Mouse (Mus musculus) lung, postnatal 0 days (tissue): ENCODE data around the gene Ccdc177. TPM values are rescaled to one million over a fixed set of nuclear protein-coding genes. Genes with fewer than 3 reads are reported as not detected.

Experiments used
- ATAC-seq: fragments of 200-750 bp; cut with Nextera tagmentation; 2 replicates; pipeline ENCODE4 v1.8.0; 2017; ENCODE audit warnings: moderate library complexity
- DNase-seq: peaks from one replicate; pipeline ENCODE4 v3.0.0-alpha.2; 2016; ENCODE audit warnings: low spot score
- H3K27ac ChIP-seq: fragments of 300-500 bp; sonication (generic); 2 replicates; pipeline ENCODE4 v1.5.1; 2014; ENCODE audit warnings: antibody characterized with exemption, mild to moderate bottlenecking, low read length, mixed read lengths
- H3K27me3 ChIP-seq: fragments of 300-500 bp; sonication (generic); replicated peaks from 2 replicates; pipeline ENCODE4 v1.6.1; 2014; ENCODE audit warnings: low read length, mixed read lengths; ENCODE audit not compliant: insufficient read depth
- H3K36me3 ChIP-seq: fragments of 300-500 bp; sonication (generic); 2 replicates; pipeline ENCODE4 v1.6.1; 2014; ENCODE audit warnings: low read length, mixed read lengths; ENCODE audit not compliant: insufficient read depth
- H3K4me1 ChIP-seq: fragments of 300-500 bp; sonication (generic); 2 replicates; pipeline ENCODE4 v1.6.1; 2014; ENCODE audit warnings: antibody characterized with exemption, low read depth, low read length, mixed read lengths; ENCODE audit not compliant: insufficient read depth
- H3K4me2 ChIP-seq: fragments of 300-500 bp; sonication (generic); replicated peaks from 2 replicates; pipeline ENCODE4 v1.6.1; 2014; ENCODE audit warnings: low read depth, mild to moderate bottlenecking, low read length, moderate library complexity, mixed read lengths
- H3K4me3 ChIP-seq: fragments of 300-500 bp; sonication (generic); 2 replicates; pipeline ENCODE4 v1.5.1; 2014; ENCODE audit warnings: low read depth, low read length
- H3K9ac ChIP-seq: fragments of 300-500 bp; sonication (generic); replicated peaks from 2 replicates; pipeline ENCODE4 v1.6.1; 2014; ENCODE audit warnings: low read depth, mild to moderate bottlenecking
- H3K9me3 ChIP-seq: fragments of 300-500 bp; sonication (generic); 2 replicates; pipeline ENCODE4 v1.6.1; 2016; ENCODE audit warnings: low read length, mixed read lengths
- CTCF ChIP-seq: IDR thresholded peaks from 2 replicates; pipeline ENCODE4 v1.5.1; 2016; ENCODE audit warnings: antibody characterized with exemption, mild to moderate bottlenecking
- EP300 ChIP-seq: IDR thresholded peaks from 2 replicates; pipeline ENCODE4 v1.6.1; 2016; ENCODE audit warnings: antibody characterized with exemption, mild to moderate bottlenecking, control low read depth
- WGBS: fragments of 180-500 bp; shearing (Covaris S2); extraction: QIAGEN DNeasy Blood & Tissue Kit; methylation state at CpG from one replicate; pipeline ENCODE4 v1.1.7; 2014; 5-methylcytosine and 5-hydroxymethylcytosine counted together
- polyA plus RNA-seq: library from polyadenylated mRNA; unstranded; fragments of >200 nt; fragmentation: Nextera tagmentation; extraction: Ambion mirVana; gene quantifications from 2 replicates; pipeline ENCODE4 v1.2.1, GENCODE M21; 2015

Gene Ccdc177
- polyA plus RNA-seq, 1 experiment from 2014 or later = 0.02 TPM

GRCm38 (mm10) chr12:80762982-80763381 lies 2.5 kb upstream of the Ccdc177 start:
- Histone ChIP-seq H3K4me3 (no peak overlapping the region), H3K27me3 (peaks cover 36% of the 10 kb centered on the region), H3K36me3 (no peaks in the 10 kb centered on the region), H3K4me2 (no peak overlapping the region), H3K27ac (no peak overlapping the region), H3K9me3 (no peaks in the 10 kb centered on the region), H3K4me1 (peaks cover 10% of the 10 kb centered on the region; the same call in 1 of the 2 replicates), H3K9ac (no peak overlapping the region)
- ATAC-seq (no peak), DNase-seq (no peak)
- WGBS = 76% methylated on average over 5 of the region's 5 CpGs
- no peak for TF ChIP-seq CTCF
- no peak for TF ChIP-seq EP300

- peak overlapping the region; percentile 50 for H3K4me2 ChIP-seq
- H3K9me3 ChIP-seq = no peaks in the 10 kb centered on the region
- WGBS = 7% methylated on average over 22 of the region's 22 CpGs
- TF ChIP-seq CTCF (no peak), EP300 (no peak)
- ATAC-seq (no peak), DNase-seq (no peak)
- H3K27me3 ChIP-seq = peaks cover 66% of the 10 kb centered on the region
- peaks cover 16% of the 10 kb centered on the region for H3K4me1 ChIP-seq
- no peak overlapping the region for H3K27ac ChIP-seq
- no peaks in the 10 kb centered on the region for H3K36me3 ChIP-seq
- no peak overlapping the region for H3K9ac ChIP-seq
- H3K4me3 ChIP-seq = peak overlapping the region; percentile 23; the same call in 1 of the 2 replicates
These were observed 633 bp downstream of the Ccdc177 start for GRCm38 (mm10) chr12:80759713-80760395.

- no peak overlapping the region for H3K27ac ChIP-seq
- ATAC-seq = no peak
- no peak overlapping the region for H3K9ac ChIP-seq
- TF ChIP-seq CTCF = no peak
- no peak for TF ChIP-seq EP300
- H3K4me3 ChIP-seq = peak overlapping the region; percentile 49; the same call in 1 of the 2 replicates
- WGBS = 7% methylated on average over 11 of the region's 13 CpGs
- H3K4me1 ChIP-seq = peaks cover 16% of the 10 kb centered on the region
- H3K9me3 ChIP-seq = no peaks in the 10 kb centered on the region
- peak overlapping the region; percentile 97 for H3K4me2 ChIP-seq
- DNase-seq = no peak
- no peaks in the 10 kb centered on the region for H3K36me3 ChIP-seq
- peaks cover 67% of the 10 kb centered on the region for H3K27me3 ChIP-seq
These were observed 1.1 kb downstream of the Ccdc177 start for GRCm38 (mm10) chr12:80759387-80759712.

- Histone ChIP-seq H3K4me3 (peak overlapping the region; percentile 49), H3K4me2 (peak overlapping the region; percentile 97), H3K36me3 (no peaks in the 10 kb centered on the region), H3K27ac (no peak overlapping the region), H3K9ac (no peak overlapping the region), H3K4me1 (peaks cover 16% of the 10 kb centered on the region), H3K27me3 (peaks cover 67% of the 10 kb centered on the region), H3K9me3 (no peaks in the 10 kb centered on the region)
- DNase-seq (peak; percentile 48), ATAC-seq (peak; percentile 20)
- WGBS = 3% methylated on average over 86 of the region's 92 CpGs
- TF ChIP-seq CTCF (no peak), EP300 (no peak)
These were observed 1.7 kb downstream of the Ccdc177 start for GRCm38 (mm10) chr12:80758559-80759386.

- peak overlapping the region; percentile 97 for H3K4me2 ChIP-seq
- no peak for TF ChIP-seq CTCF
- no peak for TF ChIP-seq EP300
- no peak overlapping the region for H3K27ac ChIP-seq
- no peaks in the 10 kb centered on the region for H3K9me3 ChIP-seq
- no peaks in the 10 kb centered on the region for H3K36me3 ChIP-seq
- no peak overlapping the region for H3K9ac ChIP-seq
- peaks cover 16% of the 10 kb centered on the region for H3K4me1 ChIP-seq
- ATAC-seq = peak; percentile 82
- H3K4me3 ChIP-seq = peak overlapping the region; percentile 49
- peak; percentile 62 for DNase-seq
- WGBS = under 1% methylated on average over 77 of the region's 122 CpGs
- peaks cover 67% of the 10 kb centered on the region for H3K27me3 ChIP-seq
These were observed 2.5 kb downstream of the Ccdc177 start for GRCm38 (mm10) chr12:80757751-80758558.

- TF ChIP-seq EP300 = no peak
- TF ChIP-seq CTCF = no peak
- no peaks in the 10 kb centered on the region for H3K4me1 ChIP-seq
- ATAC-seq = no peak
- H3K27me3 ChIP-seq = peaks cover 20% of the 10 kb centered on the region
- 79% methylated on average over 6 of the region's 6 CpGs for WGBS
- no peak overlapping the region for H3K27ac ChIP-seq
- no peaks in the 10 kb centered on the region for H3K36me3 ChIP-seq
- no peak for DNase-seq
- H3K9ac ChIP-seq = no peak overlapping the region
- H3K4me3 ChIP-seq = no peak overlapping the region
- H3K9me3 ChIP-seq = no peaks in the 10 kb centered on the region
- H3K4me2 ChIP-seq = no peak overlapping the region
These were observed 8.9 kb downstream of the Ccdc177 start for GRCm38 (mm10) chr12:80751556-80751955.
